Mouse (Mus musculus) lung, postnatal 10 days (tissue): ENCODE results near the gene Camta1.

ENCODE experiments used
- DNase-seq: peaks from one replicate; pipeline ENCODE4 v3.0.0; 2021

The Camta1 gene

DNA sequence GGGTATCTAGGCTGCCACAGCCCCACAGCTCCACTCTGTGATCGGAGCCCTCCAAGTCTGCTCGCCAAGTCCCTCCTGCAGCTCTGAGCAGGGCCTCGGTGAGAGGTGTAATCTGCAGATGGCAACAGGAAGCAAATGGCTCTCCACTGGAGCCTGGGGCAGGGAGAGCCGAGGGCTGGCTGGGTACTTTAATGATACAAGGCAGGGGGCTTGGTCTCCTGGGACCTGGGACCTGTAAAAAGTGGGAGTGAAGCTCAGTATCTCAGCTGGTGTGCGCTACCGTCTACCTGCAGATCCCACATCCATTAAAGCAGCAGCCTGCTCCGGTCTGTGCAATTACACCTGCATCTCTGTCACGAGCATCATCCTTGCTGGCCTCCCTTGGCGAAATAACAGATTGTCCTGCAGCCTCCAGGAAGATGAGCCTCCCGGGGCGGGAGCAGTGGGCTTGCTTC is 555.3 kb downstream of the Camta1 start:
- DNase-seq = no peak

DNA sequence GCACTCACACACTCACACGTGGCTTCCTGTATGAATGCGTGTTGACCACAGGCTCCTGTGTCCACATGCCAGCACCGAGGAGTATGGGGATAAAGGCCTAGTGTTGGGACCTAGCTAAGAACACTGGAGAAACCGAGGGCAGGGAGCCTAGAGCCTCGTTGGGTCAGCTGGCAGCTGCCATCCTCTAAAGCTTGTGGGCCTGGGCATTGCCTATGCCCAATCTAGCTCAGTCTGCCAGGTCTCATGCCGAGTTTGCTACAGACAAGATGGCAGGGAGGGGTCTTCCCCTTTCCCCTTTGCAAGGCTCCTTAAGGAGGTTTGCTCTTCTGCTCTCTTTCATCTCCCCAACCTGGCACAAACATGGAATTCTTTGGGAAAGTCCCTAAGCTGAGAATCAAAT is 555.9 kb downstream of the Camta1 start:
- no peak for DNase-seq

DNA sequence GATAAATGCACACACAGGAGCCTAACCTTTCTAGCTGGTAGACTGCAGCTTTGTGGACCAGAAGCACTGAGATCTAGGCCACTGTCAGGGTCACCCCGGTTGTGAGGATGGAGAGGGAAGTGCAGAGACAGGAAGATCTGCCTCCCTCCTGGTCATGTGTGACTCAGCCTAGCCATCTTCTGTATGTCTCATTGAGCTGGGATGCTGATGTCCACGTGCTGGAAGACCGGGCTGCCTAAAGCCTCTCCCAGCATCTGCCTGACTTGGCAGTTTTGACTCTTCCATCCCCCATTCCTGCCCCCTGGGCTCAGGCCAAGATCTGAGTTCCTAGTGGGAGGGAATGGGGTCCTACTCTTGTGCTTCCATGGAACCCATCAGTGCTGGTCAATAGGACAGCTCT is 557.7 kb downstream of the Camta1 start:
- no peak for DNase-seq

DNA sequence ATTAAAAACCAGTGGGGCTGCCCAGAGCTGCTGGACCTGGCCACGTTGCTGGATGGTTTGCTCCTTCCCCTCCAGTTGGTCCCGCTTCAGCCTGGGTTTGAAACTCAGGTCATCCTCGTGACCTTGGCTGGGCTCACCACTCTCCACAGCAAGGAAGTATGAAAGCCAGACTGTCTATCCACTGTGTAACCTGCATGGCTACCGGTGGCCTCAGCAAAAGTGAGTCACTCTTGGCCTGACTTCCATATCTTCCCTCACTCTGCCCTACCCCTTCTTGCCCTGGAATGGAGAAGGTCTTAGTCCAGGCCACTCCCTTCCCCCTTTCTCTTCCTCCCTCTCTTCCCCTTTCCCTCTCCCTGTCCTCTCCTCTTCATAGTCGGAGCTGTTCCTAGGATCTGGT is 558.2 kb downstream of the Camta1 start:
- DNase-seq = no peak

DNA sequence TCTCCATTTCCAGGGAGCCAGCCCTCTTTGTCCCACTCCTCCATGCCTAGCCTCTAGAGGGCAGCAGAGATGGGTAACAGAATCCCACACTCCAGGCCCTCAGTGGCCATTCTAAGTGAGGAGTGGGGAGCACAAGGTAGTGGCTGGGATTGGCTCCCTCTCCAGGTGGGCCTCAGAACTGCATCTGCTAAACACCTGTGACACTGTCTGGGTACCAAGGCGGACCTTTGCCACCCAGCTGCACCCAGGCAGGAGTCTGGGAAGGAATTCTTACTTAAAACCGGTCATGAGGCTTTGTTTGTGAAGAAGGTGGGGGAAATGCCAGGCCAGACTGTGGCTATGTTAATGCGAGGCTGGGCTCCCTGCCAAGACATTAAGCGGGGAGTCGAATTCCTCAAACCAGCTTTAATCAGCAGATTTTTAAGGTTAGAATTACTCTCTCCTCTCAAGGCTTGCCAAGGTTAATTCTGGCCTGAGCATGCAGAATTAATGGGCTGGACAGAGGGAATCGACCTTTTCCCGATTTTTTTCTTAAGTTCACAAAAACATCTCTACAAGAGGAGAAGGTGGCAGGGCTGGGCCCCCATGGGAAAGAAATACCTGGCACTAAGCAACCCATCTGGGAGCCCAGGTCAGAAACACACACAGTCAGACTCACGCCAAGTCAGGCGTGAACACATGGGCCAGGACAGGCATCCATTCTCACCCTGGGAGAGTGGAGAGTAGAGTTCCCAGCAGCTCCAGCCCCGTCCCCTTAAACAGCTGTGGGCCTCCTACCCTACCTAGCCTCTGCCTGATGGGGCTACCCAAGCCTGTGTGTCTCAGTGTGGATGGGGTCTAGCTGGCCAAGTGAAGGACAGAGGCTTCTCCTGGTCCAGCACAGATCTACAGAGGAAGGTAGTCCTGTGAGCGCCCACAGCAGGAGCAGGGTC is 559.2 kb downstream of the Camta1 start:
- DNase-seq = peak; percentile 55

DNA sequence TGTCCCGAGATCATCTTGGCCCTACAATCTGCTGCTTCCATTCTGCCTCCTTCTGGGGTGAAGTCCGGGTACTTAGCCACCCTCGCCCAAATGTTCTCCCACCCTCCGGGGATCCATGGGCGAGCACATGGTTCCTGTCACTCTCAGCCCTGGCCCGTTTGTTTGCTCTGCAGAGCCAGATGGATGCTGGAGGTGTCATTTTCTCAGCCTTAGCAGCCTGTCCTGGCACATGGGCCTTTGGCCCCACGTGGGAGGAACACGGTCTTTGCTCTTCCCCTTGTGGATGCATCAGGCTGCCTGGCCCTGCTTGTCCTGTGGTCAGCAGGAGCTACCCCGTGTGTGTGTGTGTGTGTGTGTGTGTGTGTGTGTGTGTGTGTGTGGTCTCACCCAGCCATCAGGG is 560.3 kb downstream of the Camta1 start:
- DNase-seq = no peak

DNA sequence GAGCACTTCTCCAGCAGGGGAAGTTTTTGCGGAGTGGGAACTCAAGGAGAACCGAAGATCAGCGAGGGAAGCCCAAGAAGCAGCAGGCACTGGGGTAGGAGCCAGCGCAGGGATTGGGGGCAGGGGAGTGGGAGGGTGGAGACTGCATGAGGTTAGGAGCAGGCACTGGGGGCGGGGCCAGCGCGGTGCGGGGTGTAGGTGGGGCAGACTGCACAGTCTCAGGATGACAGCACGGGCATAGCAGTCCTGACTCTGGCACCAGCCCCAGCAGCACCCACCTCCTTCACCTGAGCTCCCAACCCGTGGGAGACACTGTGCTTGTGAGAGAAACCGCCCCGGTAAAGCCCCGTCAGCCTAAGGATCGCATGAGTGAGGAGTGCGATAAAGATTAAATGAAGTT is 561.0 kb downstream of the Camta1 start:
- DNase-seq = no peak

DNA sequence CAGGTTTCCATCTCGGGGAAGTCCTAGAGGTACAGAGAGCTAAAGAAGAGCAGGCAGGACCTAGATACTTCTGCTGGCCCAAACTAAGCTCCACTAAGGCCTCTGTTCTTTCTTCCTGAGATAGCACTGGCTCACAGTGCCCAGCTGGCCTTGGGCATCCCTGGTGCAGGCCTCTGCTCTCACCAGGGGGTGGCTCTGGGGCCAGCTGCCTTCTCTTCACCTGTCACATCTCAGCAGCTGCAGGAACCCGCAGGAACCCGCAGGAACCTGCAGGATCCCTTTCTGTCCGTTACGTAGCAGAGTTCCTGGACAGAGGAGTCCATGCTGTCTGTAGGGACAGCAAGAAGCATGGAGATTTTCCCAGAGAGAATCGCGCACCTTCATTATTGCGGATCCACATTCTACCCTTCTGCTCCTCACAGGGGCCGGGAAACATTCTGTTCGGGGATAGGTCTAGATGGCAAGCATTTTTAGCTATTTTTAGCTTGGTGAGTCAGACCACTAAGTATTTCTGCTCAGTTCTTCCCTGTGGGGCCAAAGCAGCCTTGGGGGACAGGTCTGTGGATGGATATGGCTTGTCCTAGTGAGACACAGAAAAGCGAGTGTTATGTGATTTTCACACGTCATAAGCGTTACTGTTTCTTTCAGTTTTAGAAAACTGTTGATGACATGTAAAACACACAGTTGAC is 566.0 kb downstream of the Camta1 start:
- no peak for DNase-seq

DNA sequence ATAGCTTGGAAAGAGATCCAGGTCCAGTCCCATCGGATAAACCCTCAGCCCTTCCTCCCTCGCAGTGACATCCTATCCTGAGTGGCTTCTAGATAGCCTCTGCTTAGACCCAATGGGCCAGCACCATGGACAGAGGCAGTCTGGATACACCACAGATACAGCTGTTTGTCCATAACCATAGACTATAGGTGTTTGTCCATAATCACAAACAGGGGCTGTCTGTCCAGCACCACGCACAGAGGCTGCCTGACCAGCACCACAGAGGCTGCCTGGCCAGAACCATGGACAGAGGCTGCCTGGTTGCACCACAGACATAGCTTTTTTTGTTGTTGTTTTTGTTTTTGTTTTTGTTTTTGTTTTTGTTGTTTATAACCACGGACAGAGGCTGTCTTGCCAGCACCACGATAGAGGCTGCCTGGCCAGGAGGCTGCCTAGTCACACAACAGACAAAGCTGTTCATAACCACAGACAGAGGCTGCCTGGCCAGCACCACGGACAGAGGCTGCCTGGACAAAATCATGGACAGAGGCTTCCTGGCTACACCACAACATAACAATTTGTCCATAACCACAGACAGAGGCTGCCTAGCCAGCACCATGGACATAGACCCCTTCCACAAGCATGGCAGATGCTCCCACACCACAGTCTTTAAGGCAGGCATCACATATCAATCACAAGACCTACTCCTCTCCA is 572.6 kb downstream of the Camta1 start:
- DNase-seq = peak; percentile 43

DNA sequence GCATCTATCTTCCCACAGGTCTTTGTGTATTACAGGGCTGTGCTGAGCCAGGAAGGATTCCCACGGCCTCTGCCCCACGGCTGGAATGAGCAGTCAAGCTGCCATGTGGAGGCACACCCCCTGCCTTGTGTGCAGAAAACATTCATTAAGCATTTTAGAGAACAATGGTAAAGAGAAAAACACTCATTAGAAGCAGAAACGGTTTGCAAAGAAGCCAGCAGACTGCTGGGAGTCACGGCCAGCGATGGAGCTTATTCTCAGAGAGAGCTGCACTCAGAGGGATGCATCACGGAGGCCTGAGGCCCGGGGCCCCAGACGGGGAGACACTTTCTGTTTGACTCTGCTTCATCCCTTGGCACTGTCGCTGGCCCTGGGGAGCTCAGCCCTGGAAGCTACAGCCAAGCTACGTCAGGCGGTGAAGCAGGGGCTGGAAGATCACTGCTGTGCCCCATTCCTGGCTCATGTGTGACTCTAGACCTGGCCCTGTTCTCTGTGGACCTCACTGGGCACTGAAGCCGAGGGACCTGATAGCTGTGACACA is 575.7 kb downstream of the Camta1 start:
- no peak for DNase-seq

DNA sequence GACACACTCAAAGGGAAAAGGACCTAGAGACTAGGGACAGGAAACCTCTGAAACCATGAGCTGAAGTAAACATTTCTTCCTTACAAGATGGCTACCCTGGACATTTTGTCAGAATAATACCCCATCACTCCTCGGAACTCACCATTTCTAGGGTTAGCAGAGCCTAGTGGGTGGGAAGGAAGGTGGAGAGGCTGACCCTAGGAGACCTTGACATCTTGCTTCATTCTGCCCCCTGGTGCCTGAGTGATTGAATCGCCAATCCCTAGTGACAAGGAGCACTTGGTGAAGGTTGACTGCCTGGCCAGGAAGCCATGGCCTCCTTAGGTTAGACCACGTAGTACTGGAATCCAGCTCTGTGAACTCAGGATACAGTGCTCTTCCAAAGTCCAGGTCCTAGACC is 576.2 kb downstream of the Camta1 start:
- no peak for DNase-seq

DNA sequence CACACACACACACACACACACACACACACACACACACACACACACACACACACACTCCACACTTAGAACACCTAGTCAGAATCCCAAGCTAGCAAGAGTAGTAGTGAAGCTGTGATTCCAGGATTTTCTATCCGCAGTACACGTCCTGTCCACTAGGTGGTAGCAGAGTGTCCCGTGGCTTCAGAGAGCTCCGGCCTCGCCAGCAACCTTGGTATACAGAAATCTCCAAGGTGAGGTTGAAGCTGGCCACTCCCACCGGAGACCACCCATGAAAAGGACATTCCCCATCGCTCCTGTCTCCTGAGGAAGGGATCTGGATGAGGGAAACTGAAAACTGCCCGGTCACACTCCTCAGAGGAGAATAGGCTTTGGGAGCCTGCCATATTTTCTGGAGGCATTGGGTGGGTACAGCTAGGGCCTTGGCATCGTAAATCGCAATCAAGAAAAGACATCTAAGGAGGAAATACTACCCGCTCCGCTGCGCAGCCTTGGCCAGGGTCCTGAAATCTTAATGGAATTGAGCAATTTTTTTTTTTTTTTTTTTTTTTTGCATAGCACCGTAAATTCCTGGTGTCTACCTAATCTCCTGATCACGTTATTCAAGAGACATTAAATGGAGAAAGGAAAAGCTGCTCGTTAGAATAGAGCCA is 578.5 kb downstream of the Camta1 start:
- DNase-seq = peak; percentile 48

DNA sequence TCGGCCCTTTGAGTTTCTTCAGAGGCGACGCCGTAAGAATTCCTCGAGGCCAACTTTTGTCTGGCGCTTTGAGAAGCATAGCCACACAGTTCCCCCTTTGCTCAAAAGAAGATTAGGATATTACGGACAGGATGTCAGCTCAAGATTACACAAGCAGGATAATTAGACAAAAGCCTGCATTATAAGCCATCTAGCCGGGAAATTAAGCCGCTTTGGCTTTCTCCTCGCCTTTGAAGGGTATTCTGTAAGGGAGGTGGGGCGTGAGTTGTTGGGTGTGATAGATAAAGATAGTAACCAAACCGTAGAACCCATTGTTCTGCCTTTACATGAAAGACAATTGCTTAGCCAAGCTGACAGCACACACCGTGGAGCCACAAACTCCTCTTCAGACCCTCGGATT is 579.6 kb downstream of the Camta1 start:
- DNase-seq = no peak

DNA sequence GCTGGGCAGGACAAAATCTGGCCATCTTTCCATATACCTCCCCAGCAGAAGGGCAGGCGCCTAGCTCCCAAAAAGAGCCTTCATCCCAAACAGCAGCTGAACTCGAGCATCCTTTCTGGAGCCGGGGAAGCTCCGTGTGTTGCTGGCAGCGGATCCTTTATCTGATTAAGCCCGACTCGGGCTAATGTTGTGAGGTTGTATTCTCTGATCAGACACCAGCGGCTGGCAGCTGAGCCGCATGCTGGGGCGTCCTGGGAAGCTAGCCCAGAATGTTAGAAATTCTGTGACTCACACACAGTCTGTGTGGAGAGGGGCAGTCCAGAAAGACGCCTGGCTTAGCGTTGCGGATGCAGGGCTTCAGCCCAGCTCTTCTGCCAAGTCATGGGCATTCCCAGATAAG is 586.4 kb downstream of the Camta1 start:
- peak; percentile 25 for DNase-seq

DNA sequence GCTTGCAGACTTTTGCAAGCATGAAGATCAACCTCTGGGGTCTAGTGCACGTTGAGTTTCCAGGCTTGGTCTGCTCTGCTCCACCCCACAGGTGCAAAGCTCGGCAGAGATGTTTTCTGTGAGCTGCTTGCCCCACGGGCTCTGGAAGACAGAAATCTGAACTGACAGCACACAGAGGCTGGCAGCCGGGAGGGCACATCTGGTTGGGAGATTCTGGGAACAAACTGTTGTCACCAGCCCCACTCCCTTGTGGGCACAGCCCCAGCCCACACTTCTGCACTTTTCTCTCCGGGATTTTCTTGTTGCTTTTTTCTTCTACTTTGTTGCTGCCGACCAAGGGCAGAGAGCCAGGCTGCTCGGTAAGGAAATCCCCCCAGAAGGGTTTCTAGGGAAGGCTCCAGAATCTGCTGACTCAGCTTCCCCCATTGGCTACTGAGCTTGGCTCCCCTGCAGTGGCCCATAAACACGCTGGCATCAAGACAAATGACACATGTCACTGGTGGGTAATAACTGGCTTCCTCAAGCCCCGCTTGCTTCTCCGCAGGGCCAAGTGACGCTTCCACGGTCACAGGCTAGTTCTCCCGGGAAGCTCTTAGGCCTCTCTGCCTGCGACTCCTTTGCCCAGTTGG is 597.8 kb downstream of the Camta1 start:
- no peak for DNase-seq

DNA sequence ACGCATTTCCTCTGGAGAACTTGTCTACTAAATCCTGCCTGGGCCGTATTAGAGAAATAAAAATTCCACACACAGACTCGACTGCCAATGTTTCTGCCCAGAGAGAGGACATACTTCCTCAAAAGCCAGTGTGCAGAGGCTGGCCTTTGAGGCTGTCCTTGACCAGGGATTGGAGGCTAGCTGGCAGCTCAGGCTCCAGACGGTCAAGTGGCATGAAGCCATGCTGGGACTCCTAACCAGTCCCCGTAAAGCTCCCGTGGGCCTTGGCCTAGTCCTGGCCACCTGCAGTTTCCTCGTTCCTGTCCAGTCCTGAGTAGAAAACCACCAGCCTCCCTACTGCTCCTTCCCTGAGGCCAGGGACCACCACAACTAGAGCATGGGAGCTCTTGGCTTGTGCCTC is 598.6 kb downstream of the Camta1 start:
- no peak for DNase-seq

DNA sequence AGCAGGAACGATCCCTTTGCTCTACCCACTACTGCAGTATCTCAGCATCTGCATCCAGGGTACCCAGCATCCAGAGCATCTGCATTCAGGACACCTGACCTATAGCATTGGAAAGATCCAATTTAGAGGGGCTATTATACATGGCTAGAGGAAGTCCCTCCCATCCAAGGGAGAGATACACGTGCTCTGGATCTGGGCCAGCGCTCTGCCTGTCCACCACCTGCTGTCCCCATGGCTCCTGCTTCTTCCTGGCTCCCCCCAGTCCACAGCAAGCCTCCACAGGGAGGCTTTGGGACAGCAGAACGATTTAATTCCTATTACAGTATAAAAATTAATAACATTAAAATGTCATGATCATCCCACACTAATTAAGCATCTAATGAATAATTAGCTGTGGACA is 605.1 kb downstream of the Camta1 start:
- no peak for DNase-seq

DNA sequence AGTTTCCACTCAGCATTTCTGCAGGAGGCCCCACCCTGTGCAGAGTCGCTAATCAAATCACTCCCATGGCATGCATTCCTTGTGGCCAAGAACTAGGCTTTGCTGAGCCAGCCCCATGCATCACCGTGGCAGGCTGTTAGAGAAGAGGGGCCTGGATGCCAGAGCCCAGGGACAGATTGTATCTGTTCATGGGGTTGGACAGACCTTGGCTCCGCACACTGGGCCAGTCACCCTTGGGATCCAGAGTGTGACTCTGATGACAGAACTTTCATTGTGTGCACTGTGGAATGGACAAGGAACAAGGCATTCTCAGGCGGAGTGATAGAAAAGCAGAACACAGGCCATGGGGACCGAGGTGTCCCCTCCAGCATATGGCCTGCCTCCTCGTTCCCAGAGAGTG is 610.9 kb downstream of the Camta1 start:
- DNase-seq = no peak

DNA sequence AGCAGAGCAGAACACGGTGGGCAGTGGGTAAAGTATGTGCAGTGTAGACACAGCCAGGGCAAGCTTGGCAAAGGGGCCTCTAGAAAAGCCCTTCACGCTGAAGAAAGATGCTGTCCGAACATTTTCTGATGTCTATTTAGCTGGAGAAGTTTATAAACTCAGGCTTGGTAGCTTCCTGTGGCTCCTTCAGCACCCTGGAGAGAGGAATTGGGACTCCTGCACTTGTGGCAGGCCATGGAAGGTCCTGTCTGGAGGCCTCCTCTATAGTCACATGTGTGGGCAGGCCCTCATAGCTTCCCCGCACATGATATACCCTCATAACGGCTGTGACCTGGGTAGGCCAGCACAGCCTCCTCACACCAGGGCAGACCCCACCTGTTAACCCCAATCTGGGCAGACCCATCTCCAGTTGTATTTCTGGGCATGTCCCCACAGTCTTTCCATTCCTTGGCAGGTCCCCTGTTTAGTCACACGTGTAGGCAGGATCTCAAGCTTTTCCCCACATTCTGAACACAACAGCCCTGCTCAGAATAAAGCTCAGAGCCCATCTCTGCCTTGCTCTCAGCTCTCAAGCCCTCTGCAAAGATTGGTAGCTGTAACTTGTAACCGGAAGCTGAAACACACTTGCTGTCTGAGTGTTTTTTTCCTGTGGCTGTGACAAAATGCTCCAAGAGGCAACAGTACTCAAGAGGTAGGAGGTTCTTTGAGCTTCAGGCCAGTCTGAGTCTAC is 616.4 kb downstream of the Camta1 start:
- no peak for DNase-seq

DNA sequence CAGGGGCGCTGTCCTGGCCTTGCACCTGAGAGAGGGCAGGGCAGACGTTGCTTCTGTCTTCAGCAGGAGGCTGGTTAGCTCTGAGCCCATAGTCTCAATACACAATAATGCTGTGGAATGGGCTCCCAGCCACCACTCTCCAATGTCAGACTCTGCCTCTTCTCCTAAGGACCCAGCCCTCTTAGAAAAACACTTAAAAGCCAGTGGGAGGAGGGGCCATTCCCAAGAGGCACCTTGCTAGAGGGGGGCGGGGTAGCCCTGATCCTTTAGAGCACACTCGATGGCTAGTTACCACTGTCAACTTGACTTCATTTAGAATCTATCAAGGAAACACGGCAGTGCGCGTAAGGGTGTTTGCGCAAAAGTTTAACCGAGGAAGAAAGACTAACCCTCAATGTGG is 618.2 kb downstream of the Camta1 start:
- DNase-seq = no peak

DNA sequence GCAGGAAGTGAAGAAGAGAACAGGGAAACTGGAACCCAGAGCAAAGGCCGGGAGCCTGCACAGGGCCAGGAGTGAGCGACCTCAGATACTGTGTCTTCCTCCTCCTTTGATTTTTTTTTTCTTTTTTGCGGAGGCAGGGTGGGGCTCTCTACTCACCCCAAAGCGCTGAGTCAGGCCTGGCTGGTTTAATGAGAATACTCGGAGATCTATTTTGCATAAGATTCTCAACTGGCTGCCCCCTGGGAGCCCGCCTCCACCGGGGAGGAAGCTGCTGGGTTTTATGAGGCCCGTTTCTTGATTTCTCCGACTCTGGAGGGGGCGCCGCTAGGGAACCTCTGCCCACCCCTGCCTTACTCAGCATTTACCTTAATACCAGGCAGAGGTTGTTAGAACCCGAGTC is 618.9 kb downstream of the Camta1 start:
- DNase-seq = no peak

DNA sequence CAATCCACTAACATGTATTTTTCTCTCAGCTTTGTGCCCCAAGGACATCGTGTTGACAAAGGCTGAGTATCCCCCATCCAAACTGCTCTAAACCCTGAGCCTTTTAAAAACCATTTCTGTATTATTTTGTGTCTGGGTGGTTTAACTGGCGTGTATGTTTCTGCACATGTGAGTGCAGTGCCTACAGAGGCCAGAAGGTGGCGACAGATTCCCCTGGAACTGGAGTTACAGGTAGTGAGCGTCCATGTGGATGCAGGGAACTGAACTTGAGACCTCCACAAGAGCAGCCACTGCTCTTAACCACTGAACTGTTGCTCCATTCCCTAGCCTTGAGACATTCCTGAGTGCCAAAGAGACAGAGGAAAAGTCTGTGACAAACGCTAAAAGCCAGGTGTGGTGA is 621.2 kb downstream of the Camta1 start:
- no peak for DNase-seq
